Mouse (Mus musculus): ENCODE data around the gene Gfpt2. TPM values are rescaled to one million over a fixed set of nuclear protein-coding genes. Genes with fewer than 3 reads are reported as not detected.

The Gfpt2 gene
- polyA plus RNA-seq, 1 experiment: 0.52 TPM

DNA sequence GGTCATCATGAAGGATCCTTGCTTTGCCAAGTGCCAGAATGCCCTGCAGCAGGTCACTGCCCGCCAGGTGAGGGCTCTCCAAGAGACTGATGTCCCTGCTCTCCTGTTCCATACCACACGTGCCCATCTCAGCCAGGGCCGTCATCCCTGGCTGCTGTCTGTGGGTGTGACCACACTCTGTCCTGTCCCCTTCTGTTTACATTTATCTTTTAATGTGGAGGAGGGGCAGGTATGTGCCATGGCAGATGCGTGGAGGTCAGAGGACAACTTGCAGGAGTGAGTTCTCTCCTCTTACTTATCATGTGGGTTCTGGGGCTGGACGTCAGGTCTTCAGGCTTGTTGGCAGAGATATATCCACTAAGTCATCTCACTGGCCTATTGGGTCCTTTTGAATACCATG is 39.0 kb downstream of the Gfpt2 start:
- no peak for TF ChIP-seq MYOD1 (IDR thresholded peaks at IDR 0.05; ENCODE audit: control insufficient read depth in 1 of 3, insufficient read length in 2 of 3, low read depth in 2 of 3)
- TF ChIP-seq CEBPB (IDR thresholded peaks at IDR 0.05; ENCODE audit: insufficient read depth, poor library complexity, severe bottlenecking): no peak
- TF ChIP-seq MYOG (IDR thresholded peaks at IDR 0.05; ENCODE audit: control insufficient read depth in 1 of 3, insufficient read depth in 1 of 3, insufficient read length in 2 of 3, low read depth in 2 of 3): no peak
- no peak for TF ChIP-seq REST (IDR thresholded peaks at IDR 0.05; ENCODE audit: insufficient read depth, insufficient read length)
- no peak for TF ChIP-seq SRF (IDR thresholded peaks at IDR 0.05; ENCODE audit: control insufficient read depth, insufficient read length, low read depth)
- TF ChIP-seq POLR2A (IDR thresholded peaks at IDR 0.05; ENCODE audit: insufficient read length, low read depth): no peak
- TF ChIP-seq MAX (IDR thresholded peaks at IDR 0.05; ENCODE audit: low read depth): no peak
- no peak for TF ChIP-seq E2F4 (IDR thresholded peaks at IDR 0.05; ENCODE audit: insufficient read depth)
- TF ChIP-seq USF1 (IDR thresholded peaks at IDR 0.05; ENCODE audit: low read depth): no peak
- no peak for TF ChIP-seq TCF12 (IDR thresholded peaks at IDR 0.05; ENCODE audit: insufficient read depth, poor library complexity, severe bottlenecking)
- no peak for TF ChIP-seq POLR2AphosphoS2 (IDR thresholded peaks at IDR 0.05; ENCODE audit: insufficient read length, low read depth)
- TF ChIP-seq TCF3 (IDR thresholded peaks at IDR 0.05; ENCODE audit: insufficient read length, low read depth): no peak
- no peaks in the 10 kb centered on the region for H3K79me2 ChIP-seq (ENCODE audit: control insufficient read depth, insufficient read depth)

DNA sequence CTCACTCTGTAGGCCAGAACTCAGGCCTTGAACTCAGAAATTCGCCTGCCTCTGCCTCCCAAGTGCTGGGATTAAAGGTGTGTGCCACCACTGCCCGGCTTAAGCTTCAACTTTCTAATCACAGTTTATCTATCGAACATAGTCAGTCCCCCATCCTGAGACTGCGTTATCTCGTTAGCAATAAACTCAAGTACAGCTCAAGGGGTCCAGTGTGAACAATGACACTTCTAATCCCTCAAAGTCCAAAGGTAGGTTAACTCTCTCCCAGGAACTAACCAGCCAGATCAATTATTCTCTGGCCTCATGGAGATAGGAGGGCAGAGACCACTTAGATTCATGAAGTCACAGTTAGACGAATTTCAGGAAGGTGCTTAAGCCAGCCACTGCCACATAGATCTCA is 40.3 kb downstream of the Gfpt2 start:
- H3K4me2 ChIP-seq (ENCODE audit: low read depth): no peak overlapping the region
- H3K27me3 ChIP-seq (ENCODE audit: control insufficient read depth, insufficient read depth, insufficient read length): peaks cover 23% of the 10 kb centered on the region
- H3K36me3 ChIP-seq (ENCODE audit: control insufficient read depth, insufficient read depth): no peaks in the 10 kb centered on the region
- H3ac ChIP-seq (ENCODE audit: control insufficient read depth, insufficient read length): no peak overlapping the region
- H3K4me3 ChIP-seq: no peak overlapping the region
- TF ChIP-seq MAX (IDR thresholded peaks at IDR 0.05; ENCODE audit: low read depth): no peak
- TF ChIP-seq E2F4 (IDR thresholded peaks at IDR 0.05; ENCODE audit: insufficient read depth): no peak
- no peak for TF ChIP-seq MYOD1 (IDR thresholded peaks at IDR 0.05; ENCODE audit: control insufficient read depth in 1 of 3, insufficient read length in 2 of 3, low read depth in 2 of 3)
- TF ChIP-seq MYOG (IDR thresholded peaks at IDR 0.05; ENCODE audit: control insufficient read depth in 1 of 3, insufficient read depth in 1 of 3, insufficient read length in 2 of 3, low read depth in 2 of 3): no peak
- H3K79me2 ChIP-seq (ENCODE audit: control insufficient read depth, insufficient read depth): no peaks in the 10 kb centered on the region

More for the DNA sequence above, 39.0 kb downstream of the Gfpt2 start:
- H3K27me3 ChIP-seq (ENCODE audit: control insufficient read depth, insufficient read depth, insufficient read length): peaks cover 21% of the 10 kb centered on the region
- no peaks in the 10 kb centered on the region for H3K36me3 ChIP-seq (ENCODE audit: control insufficient read depth, insufficient read depth)
- no peak overlapping the region for H3K4me3 ChIP-seq
- H3ac ChIP-seq (ENCODE audit: control insufficient read depth, insufficient read length): no peak overlapping the region
- no peak overlapping the region for H3K4me2 ChIP-seq (ENCODE audit: low read depth)

GRCm38 (mm10) chr11:49835257-49835956 is 41.4 kb downstream of the Gfpt2 start:
- H3K4me2 ChIP-seq (ENCODE audit: low read depth): no peak overlapping the region

DNA sequence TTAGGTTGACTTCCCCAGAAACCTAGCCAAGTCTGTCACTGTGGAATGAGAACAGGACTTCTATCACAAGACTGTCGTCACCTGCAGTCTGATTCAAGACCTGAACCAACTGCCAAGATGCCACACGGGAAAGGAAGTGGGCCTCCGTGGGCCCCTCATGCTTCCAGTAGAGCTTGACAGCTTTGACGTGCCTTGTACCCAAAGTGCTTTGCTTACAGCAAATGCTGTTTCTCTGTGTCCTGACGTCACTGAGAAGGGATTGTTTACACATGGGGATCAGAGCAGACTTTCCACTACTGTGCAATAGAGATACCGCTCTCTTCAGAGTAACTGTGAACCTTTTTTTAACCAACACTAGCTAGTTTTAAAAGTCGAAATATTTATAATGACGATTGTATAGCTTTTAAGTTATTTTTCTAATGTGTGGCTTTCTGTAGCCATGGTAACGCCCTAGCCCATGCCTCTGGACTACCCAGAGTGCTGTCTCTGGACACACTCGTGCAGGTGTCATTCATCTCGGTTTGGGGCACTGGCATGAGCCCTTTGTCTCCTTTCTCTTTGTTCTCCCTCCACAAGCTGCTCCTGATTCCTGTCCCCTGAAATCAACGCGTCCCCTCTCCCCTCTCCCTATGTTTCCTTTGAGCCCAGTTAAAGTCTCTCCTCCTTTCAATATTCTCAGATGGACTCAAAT is 43.9 kb downstream of the Gfpt2 start:
- H3K27me3 ChIP-seq (ENCODE audit: control insufficient read depth, insufficient read depth, insufficient read length): peaks cover 16% of the 10 kb centered on the region
- TF ChIP-seq REST (IDR thresholded peaks at IDR 0.05; ENCODE audit: insufficient read depth, insufficient read length) (no peak), TCF3 (IDR thresholded peaks at IDR 0.05; ENCODE audit: insufficient read length, low read depth) (no peak), CEBPB (IDR thresholded peaks at IDR 0.05; ENCODE audit: insufficient read depth, poor library complexity, severe bottlenecking) (no peak), MYOD1 (IDR thresholded peaks at IDR 0.05; ENCODE audit: control insufficient read depth in 1 of 3, insufficient read length in 2 of 3, low read depth in 2 of 3) (no peak), POLR2A (IDR thresholded peaks at IDR 0.05; ENCODE audit: insufficient read length, low read depth) (no peak), MAX (IDR thresholded peaks at IDR 0.05; ENCODE audit: low read depth) (no peak), MYOG (IDR thresholded peaks at IDR 0.05; ENCODE audit: control insufficient read depth in 1 of 3, insufficient read depth in 1 of 3, insufficient read length in 2 of 3, low read depth in 2 of 3) (no peak), USF1 (IDR thresholded peaks at IDR 0.05; ENCODE audit: low read depth) (no peak), SRF (IDR thresholded peaks at IDR 0.05; ENCODE audit: control insufficient read depth, insufficient read length, low read depth) (no peak), TCF12 (IDR thresholded peaks at IDR 0.05; ENCODE audit: insufficient read depth, poor library complexity, severe bottlenecking) (no peak), E2F4 (IDR thresholded peaks at IDR 0.05; ENCODE audit: insufficient read depth) (no peak), POLR2AphosphoS2 (IDR thresholded peaks at IDR 0.05; ENCODE audit: insufficient read length, low read depth) (no peak)
- H3ac ChIP-seq (ENCODE audit: control insufficient read depth, insufficient read length): no peak overlapping the region
- no peak overlapping the region for H3K4me3 ChIP-seq
- no peaks in the 10 kb centered on the region for H3K79me2 ChIP-seq (ENCODE audit: control insufficient read depth, insufficient read depth)
- no peak overlapping the region for H3K4me2 ChIP-seq (ENCODE audit: low read depth)
- H3K36me3 ChIP-seq (ENCODE audit: control insufficient read depth, insufficient read depth): no peaks in the 10 kb centered on the region

More at GRCm38 (mm10) chr11:49835257-49835956, 41.4 kb downstream of the Gfpt2 start:
- Histone ChIP-seq H3K4me3 (no peak overlapping the region), H3K36me3 (ENCODE audit: control insufficient read depth, insufficient read depth) (no peaks in the 10 kb centered on the region), H3K27me3 (ENCODE audit: control insufficient read depth, insufficient read depth, insufficient read length) (peaks cover 16% of the 10 kb centered on the region), H3K79me2 (ENCODE audit: control insufficient read depth, insufficient read depth) (no peaks in the 10 kb centered on the region), H3ac (ENCODE audit: control insufficient read depth, insufficient read length) (no peak overlapping the region)
- TF ChIP-seq POLR2A (IDR thresholded peaks at IDR 0.05; ENCODE audit: insufficient read length, low read depth) (no peak), E2F4 (IDR thresholded peaks at IDR 0.05; ENCODE audit: insufficient read depth) (no peak), TCF3 (IDR thresholded peaks at IDR 0.05; ENCODE audit: insufficient read length, low read depth) (no peak)

- H3K79me2 ChIP-seq (ENCODE audit: control insufficient read depth, insufficient read depth): no peaks in the 10 kb centered on the region
- H3K27me3 ChIP-seq (ENCODE audit: control insufficient read depth, insufficient read depth, insufficient read length): peaks cover 16% of the 10 kb centered on the region
- H3K36me3 ChIP-seq (ENCODE audit: control insufficient read depth, insufficient read depth): no peaks in the 10 kb centered on the region
- no peak overlapping the region for H3K4me3 ChIP-seq
- H3K4me2 ChIP-seq (ENCODE audit: low read depth): no peak overlapping the region
- no peak for TF ChIP-seq MAX (IDR thresholded peaks at IDR 0.05; ENCODE audit: low read depth)
- no peak for TF ChIP-seq POLR2A (IDR thresholded peaks at IDR 0.05; ENCODE audit: insufficient read length, low read depth)
- no peak for TF ChIP-seq POLR2AphosphoS2 (IDR thresholded peaks at IDR 0.05; ENCODE audit: insufficient read length, low read depth)
- TF ChIP-seq REST (IDR thresholded peaks at IDR 0.05; ENCODE audit: insufficient read depth, insufficient read length): no peak
- TF ChIP-seq SRF (IDR thresholded peaks at IDR 0.05; ENCODE audit: control insufficient read depth, insufficient read length, low read depth): no peak
- TF ChIP-seq TCF12 (IDR thresholded peaks at IDR 0.05; ENCODE audit: insufficient read depth, poor library complexity, severe bottlenecking): no peak
- TF ChIP-seq MYOG (IDR thresholded peaks at IDR 0.05; ENCODE audit: control insufficient read depth in 1 of 3, insufficient read depth in 1 of 3, insufficient read length in 2 of 3, low read depth in 2 of 3): no peak
- no peak for TF ChIP-seq CEBPB (IDR thresholded peaks at IDR 0.05; ENCODE audit: insufficient read depth, poor library complexity, severe bottlenecking)
- no peak for TF ChIP-seq E2F4 (IDR thresholded peaks at IDR 0.05; ENCODE audit: insufficient read depth)
- TF ChIP-seq USF1 (IDR thresholded peaks at IDR 0.05; ENCODE audit: low read depth): no peak
- TF ChIP-seq MYOD1 (IDR thresholded peaks at IDR 0.05; ENCODE audit: control insufficient read depth in 1 of 3, insufficient read length in 2 of 3, low read depth in 2 of 3): no peak
- no peak for TF ChIP-seq TCF3 (IDR thresholded peaks at IDR 0.05; ENCODE audit: insufficient read length, low read depth)
- H3ac ChIP-seq (ENCODE audit: control insufficient read depth, insufficient read length): no peak overlapping the region
Measured at GRCm38 (mm10) chr11:49840666-49841065, 46.7 kb downstream of the Gfpt2 start.
